Mouse (Mus musculus): ENCODE measurements around the gene Mki67. TPM values are rescaled to one million over a fixed set of nuclear protein-coding genes. Genes with fewer than 3 reads are reported as not detected.

Gene Mki67
- total RNA-seq (2014; fragmentation: Nextera tagmentation) (154 and 199 TPM in 2 replicates), total RNA-seq (2017) (269 and 306 TPM in 2 replicates)

GRCm38 (mm10) chr7:135715642-135716444 is at the start of gene Mki67:
Mki67 (minus strand) TSS chr7:135716361.
- peak; percentile 54 for ATAC-seq (replicated peaks; ENCODE audit: poor library complexity, severe bottlenecking)

GRCm38 (mm10) chr7:135763311-135763710 is 47.1 kb upstream of the Mki67 start:
- ATAC-seq (replicated peaks; ENCODE audit: poor library complexity, severe bottlenecking), result no peak

- peak; percentile 86 for ATAC-seq (replicated peaks; ENCODE audit: poor library complexity, severe bottlenecking)
Measured at GRCm38 (mm10) chr7:135758754-135759510, 42.8 kb upstream of the Mki67 start.

- ATAC-seq (replicated peaks; ENCODE audit: poor library complexity, severe bottlenecking), result no peak
Measured at GRCm38 (mm10) chr7:135758171-135758570, 42.0 kb upstream of the Mki67 start.

- no peak for ATAC-seq (replicated peaks; ENCODE audit: poor library complexity, severe bottlenecking)
Measured at GRCm38 (mm10) chr7:135756984-135757586, 40.9 kb upstream of the Mki67 start.

- no peak for ATAC-seq (replicated peaks; ENCODE audit: poor library complexity, severe bottlenecking)
Measured at GRCm38 (mm10) chr7:135748986-135749385, 32.8 kb upstream of the Mki67 start.

GRCm38 (mm10) chr7:135747072-135747471 is 30.9 kb upstream of the Mki67 start:
- no peak for ATAC-seq (replicated peaks; ENCODE audit: poor library complexity, severe bottlenecking)

GRCm38 (mm10) chr7:135746528-135746927 is 30.4 kb upstream of the Mki67 start:
- no peak for ATAC-seq (replicated peaks; ENCODE audit: poor library complexity, severe bottlenecking)

GRCm38 (mm10) chr7:135745091-135745490 is 28.9 kb upstream of the Mki67 start:
- ATAC-seq (replicated peaks; ENCODE audit: poor library complexity, severe bottlenecking), result no peak

GRCm38 (mm10) chr7:135740453-135740852 is 24.3 kb upstream of the Mki67 start:
- ATAC-seq (replicated peaks; ENCODE audit: poor library complexity, severe bottlenecking), result no peak

GRCm38 (mm10) chr7:135736581-135736886 is 20.4 kb upstream of the Mki67 start:
- ATAC-seq (replicated peaks; ENCODE audit: poor library complexity, severe bottlenecking), result no peak

- peak; percentile 92 for ATAC-seq (replicated peaks; ENCODE audit: poor library complexity, severe bottlenecking)
Measured at GRCm38 (mm10) chr7:135735691-135736580, 19.8 kb upstream of the Mki67 start.

GRCm38 (mm10) chr7:135734911-135735646 is 18.9 kb upstream of the Mki67 start:
- no peak for ATAC-seq (replicated peaks; ENCODE audit: poor library complexity, severe bottlenecking)

- ATAC-seq (replicated peaks; ENCODE audit: poor library complexity, severe bottlenecking), result no peak
Measured at GRCm38 (mm10) chr7:135734379-135734778, 18.2 kb upstream of the Mki67 start.

- ATAC-seq (replicated peaks; ENCODE audit: poor library complexity, severe bottlenecking), result no peak
Measured at GRCm38 (mm10) chr7:135728038-135728437, 11.9 kb upstream of the Mki67 start.

- no peak for ATAC-seq (replicated peaks; ENCODE audit: poor library complexity, severe bottlenecking)
Measured at GRCm38 (mm10) chr7:135726707-135727106, 10.5 kb upstream of the Mki67 start.

GRCm38 (mm10) chr7:135723672-135724341 is 7.6 kb upstream of the Mki67 start:
- ATAC-seq (replicated peaks; ENCODE audit: poor library complexity, severe bottlenecking), result no peak

- no peak for ATAC-seq (replicated peaks; ENCODE audit: poor library complexity, severe bottlenecking)
Measured at GRCm38 (mm10) chr7:135722011-135722838, 6.1 kb upstream of the Mki67 start.
